Mouse (Mus musculus) CH12.LX (cell line): ENCODE data around the gene Sdsl.

Experiments
- CHD1 ChIP-seq: IDR thresholded peaks from 2 replicates; pipeline ENCODE4 v1.6.1; 2012; ENCODE audit warnings: low read depth, low read length, improper control_type of control experiment, inconsistent platforms
- CTCF ChIP-seq, 2 experiments: IDR thresholded peaks in 1 of 2; conservative IDR thresholded peaks in 1 of 2; 2 replicates each; pipeline ENCODE4 v1.5.1; 2011 to 2012; ENCODE audit warnings: low read depth in 2 of 2, low read length in 2 of 2, improper control_type of control experiment in 1 of 2, inconsistent platforms in 1 of 2, mild to moderate bottlenecking in 1 of 2, moderate library complexity in 1 of 2
- EP300 ChIP-seq: IDR thresholded peaks from 2 replicates; pipeline ENCODE4 v1.6.1; 2011; ENCODE audit warnings: low read length, improper control_type of control experiment
- JUND ChIP-seq: conservative IDR thresholded peaks from 2 replicates; pipeline ENCODE4 v1.6.1; 2011; ENCODE audit warnings: low read depth, low read length, improper control_type of control experiment
- MAX ChIP-seq: IDR thresholded peaks from 2 replicates; pipeline ENCODE4 v1.6.1; 2011; ENCODE audit warnings: low read length, improper control_type of control experiment
- MYC ChIP-seq: IDR thresholded peaks from 2 replicates; pipeline ENCODE4 v1.6.1; 2011; ENCODE audit warnings: low read depth, mild to moderate bottlenecking, improper control_type of control experiment, low read length
- NELFE ChIP-seq: IDR thresholded peaks from 2 replicates; pipeline ENCODE4 v1.6.1; 2011; ENCODE audit warnings: low read depth, low read length, improper control_type of control experiment
- POLR2A ChIP-seq: IDR thresholded peaks from 2 replicates; pipeline ENCODE4 v1.6.1; 2011; ENCODE audit warnings: low read depth, mild to moderate bottlenecking, improper control_type of control experiment, low read length
- RCOR1 ChIP-seq: conservative IDR thresholded peaks from 2 replicates; pipeline ENCODE4 v1.6.1; 2012; ENCODE audit warnings: low read depth, mild to moderate bottlenecking, inconsistent platforms, low read length, improper control_type of control experiment
- SIN3A ChIP-seq: IDR thresholded peaks from 2 replicates; pipeline ENCODE4 v1.6.1; 2012; ENCODE audit warnings: low read length, improper control_type of control experiment, inconsistent platforms
- TCF12 ChIP-seq: IDR thresholded peaks from 2 replicates; pipeline ENCODE4 v1.6.1; 2014; ENCODE audit warnings: low read depth, mild to moderate bottlenecking, inconsistent platforms, low read length, improper control_type of control experiment
- USF1 ChIP-seq: IDR thresholded peaks from 2 replicates; pipeline ENCODE4 v1.6.1; 2014; ENCODE audit warnings: low read depth, mild to moderate bottlenecking, inconsistent platforms, low read length, improper control_type of control experiment
- ZC3H11A ChIP-seq: IDR thresholded peaks from 2 replicates; pipeline ENCODE4 v1.6.1; 2012; ENCODE audit warnings: low read depth, mild to moderate bottlenecking, inconsistent platforms, low read length, improper control_type of control experiment
- ZNF384 ChIP-seq: IDR thresholded peaks from 2 replicates; pipeline ENCODE4 v1.6.1; 2012; ENCODE audit warnings: low read depth, low read length, improper control_type of control experiment, inconsistent platforms

DNA sequence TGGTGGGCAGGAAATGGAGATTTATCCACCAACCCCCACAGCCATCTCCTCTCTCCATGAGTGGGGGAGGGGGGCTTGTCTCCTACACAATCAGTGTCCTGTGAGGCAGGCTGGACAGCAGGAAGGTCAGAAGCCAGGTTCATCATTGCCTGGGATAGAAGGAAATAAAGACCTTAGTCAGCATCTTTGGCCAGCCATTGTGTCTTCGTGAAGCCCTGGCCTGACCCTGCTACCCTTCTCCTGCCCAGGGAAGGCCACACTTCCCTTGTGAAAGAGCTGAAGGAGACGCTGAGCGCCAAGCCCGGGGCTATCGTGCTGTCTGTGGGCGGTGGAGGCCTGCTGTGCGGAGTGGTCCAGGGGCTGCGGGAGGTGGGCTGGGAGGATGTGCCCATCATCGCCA, 8.6 kb upstream of the Sdsl start:
- TF ChIP-seq POLR2A = no peak
- TF ChIP-seq SIN3A = no peak
- TF ChIP-seq JUND = no peak
- TF ChIP-seq CTCF (conservative IDR thresholded peaks at IDR 0.05 in 1 of 2, IDR thresholded peaks at IDR 0.05 in 1 of 2; ENCODE audit: low read depth in 2 of 2, low read length in 2 of 2) = no peak
- TF ChIP-seq TCF12 = no peak
- TF ChIP-seq CHD1 = no peak
- no peak for TF ChIP-seq MAX
- no peak for TF ChIP-seq RCOR1
- no peak for TF ChIP-seq ZC3H11A
- no peak for TF ChIP-seq MYC
- TF ChIP-seq USF1 = no peak
- no peak for TF ChIP-seq NELFE
- no peak for TF ChIP-seq EP300
- TF ChIP-seq ZNF384 = no peak
